Mouse (Mus musculus) cerebellum, adult 9-11 months (tissue): ENCODE measurements around the gene Slc29a2.

Experiments used
- DNase-seq: peaks from one replicate; pipeline ENCODE4 v3.0.0; 2022

The Slc29a2 gene

GRCm38 (mm10) chr19:5060365-5061330, 37.0 kb downstream of the Slc29a2 start:
- DNase-seq = no peak

- DNase-seq = no peak
Observed at GRCm38 (mm10) chr19:5062041-5062440, 38.4 kb downstream of the Slc29a2 start.

- no peak for DNase-seq
Observed at GRCm38 (mm10) chr19:5062446-5062845, 38.8 kb downstream of the Slc29a2 start.

GRCm38 (mm10) chr19:5065104-5065503, 41.4 kb downstream of the Slc29a2 start:
- DNase-seq = no peak

- DNase-seq = peak; percentile 28
Observed at GRCm38 (mm10) chr19:5067040-5067799, 43.6 kb downstream of the Slc29a2 start.

DNA sequence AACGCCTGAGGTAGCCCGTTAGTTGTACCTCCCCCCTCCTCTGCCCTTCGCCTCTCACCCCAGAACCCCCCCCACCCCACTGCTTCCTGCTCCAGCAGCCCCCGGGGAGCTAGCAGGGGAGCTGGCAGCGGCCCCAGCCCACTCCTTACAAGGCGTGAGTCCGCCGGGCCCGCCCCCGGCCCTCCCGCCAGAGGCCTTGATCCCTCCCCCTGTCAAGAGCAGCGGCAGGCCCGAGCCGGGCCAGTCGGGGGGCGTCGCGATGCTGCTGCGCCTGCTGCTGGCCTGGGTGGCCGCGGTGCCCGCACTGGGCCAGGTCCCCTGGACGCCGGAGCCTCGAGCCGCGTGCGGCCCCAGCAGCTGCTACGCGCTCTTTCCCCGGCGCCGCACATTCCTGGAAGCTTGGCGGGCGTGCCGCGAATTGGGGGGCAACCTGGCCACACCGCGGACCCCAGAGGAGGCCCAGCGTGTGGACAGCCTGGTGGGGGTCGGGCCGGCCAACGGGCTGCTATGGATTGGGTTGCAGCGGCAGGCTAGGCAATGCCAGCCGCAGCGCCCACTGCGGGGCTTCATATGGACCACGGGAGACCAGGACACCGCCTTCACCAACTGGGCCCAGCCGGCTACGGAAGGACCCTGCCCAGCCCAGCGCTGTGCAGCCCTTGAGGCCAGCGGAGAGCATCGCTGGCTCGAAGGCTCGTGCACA, 44.4 kb downstream of the Slc29a2 start, which contains the start of gene Cd248:
Gene Cd248 (plus strand): TSS at position 212 of the 703 bp plus-strand sequence.
- DNase-seq = peak; percentile 42

DNA sequence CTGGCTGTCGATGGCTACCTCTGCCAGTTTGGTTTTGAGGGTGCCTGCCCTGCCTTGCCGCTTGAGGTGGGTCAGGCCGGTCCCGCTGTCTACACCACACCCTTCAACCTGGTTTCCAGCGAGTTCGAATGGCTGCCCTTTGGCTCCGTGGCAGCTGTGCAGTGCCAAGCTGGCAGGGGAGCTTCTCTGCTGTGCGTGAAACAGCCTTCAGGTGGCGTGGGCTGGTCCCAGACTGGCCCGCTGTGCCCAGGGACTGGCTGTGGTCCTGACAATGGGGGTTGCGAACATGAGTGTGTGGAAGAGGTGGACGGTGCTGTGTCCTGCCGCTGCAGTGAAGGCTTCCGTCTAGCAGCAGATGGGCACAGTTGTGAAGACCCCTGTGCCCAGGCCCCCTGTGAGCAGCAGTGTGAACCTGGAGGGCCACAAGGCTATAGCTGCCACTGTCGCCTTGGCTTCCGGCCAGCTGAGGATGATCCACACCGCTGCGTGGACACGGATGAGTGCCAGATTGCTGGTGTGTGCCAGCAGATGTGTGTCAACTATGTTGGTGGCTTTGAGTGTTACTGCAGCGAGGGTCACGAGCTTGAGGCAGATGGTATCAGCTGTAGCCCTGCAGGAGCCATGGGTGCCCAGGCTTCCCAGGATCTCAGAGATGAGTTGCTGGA, 45.0 kb downstream of the Slc29a2 start:
- peak; percentile 52 for DNase-seq

DNA sequence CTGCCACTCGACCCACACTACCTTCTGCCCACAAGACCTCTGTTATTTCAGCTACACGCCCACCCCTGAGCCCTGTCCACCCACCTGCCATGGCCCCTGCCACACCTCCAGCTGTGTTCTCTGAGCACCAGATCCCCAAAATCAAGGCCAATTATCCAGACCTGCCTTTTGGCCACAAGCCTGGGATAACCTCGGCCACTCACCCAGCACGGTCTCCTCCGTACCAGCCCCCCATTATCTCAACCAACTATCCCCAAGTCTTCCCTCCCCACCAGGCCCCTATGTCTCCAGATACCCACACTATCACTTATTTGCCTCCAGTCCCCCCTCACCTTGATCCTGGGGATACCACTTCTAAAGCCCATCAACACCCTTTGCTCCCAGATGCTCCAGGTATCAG, 45.8 kb downstream of the Slc29a2 start:
- peak; percentile 36 for DNase-seq

DNA sequence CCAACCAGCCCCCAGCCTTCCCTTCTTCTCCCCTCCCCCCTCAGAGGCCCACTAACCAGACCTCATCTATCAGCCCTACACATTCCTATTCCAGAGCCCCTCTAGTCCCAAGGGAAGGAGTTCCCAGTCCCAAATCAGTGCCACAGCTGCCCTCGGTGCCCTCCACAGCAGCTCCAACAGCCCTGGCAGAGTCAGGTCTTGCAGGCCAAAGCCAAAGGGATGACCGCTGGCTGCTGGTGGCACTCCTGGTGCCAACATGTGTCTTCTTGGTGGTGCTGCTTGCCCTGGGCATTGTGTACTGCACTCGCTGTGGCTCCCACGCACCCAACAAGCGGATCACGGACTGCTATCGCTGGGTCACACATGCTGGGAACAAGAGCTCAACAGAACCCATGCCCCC, 46.3 kb downstream of the Slc29a2 start:
- DNase-seq = peak; percentile 34

GRCm38 (mm10) chr19:5071077-5071476, 47.4 kb downstream of the Slc29a2 start:
- peak; percentile 41 for DNase-seq

DNA sequence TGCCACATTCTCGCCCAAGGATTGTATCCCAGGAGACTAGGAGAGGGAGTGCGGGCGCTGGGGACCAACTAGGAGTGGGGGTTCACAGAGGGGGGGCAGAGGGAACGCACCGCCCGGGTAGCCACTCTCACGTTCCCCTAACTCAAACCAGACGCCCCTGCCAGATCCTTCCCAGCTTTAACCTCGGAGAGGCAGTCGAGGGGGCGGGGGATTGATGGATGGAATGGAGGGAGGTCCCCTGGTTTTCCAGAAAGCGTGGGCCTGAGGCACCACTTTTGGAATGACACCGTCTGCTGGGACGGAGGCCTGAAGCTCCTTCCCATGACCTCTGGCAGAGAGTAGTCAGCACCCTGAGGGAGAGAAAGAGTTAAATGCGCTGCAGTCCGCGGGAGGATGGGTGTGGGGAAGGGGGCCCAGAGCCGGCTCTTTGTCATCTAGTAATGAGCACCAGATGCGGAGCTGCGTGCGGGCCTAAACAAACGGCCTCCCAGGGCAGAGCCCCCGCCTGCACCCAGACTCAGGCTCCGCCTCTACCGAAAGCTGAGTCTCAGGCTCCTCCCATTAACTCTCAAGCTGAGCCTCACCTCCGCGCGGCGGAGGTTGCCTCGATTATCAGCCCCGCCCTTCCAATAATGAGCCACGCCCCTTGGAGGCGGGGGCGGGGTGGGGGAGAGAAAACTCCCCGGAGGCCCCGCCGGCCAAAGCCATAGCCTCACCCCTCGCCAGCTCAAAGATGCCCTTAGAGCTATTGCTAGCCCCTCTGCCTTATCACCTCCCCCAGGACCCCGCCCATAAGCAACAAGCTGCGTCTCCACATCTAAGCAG, 48.1 kb downstream of the Slc29a2 start:
- peak; percentile 71 for DNase-seq

- DNase-seq = peak; percentile 34
Observed at GRCm38 (mm10) chr19:5072389-5073019, 48.8 kb downstream of the Slc29a2 start.

- peak; percentile 47 for DNase-seq
Observed at GRCm38 (mm10) chr19:5073028-5073427, 49.4 kb downstream of the Slc29a2 start.

DNA sequence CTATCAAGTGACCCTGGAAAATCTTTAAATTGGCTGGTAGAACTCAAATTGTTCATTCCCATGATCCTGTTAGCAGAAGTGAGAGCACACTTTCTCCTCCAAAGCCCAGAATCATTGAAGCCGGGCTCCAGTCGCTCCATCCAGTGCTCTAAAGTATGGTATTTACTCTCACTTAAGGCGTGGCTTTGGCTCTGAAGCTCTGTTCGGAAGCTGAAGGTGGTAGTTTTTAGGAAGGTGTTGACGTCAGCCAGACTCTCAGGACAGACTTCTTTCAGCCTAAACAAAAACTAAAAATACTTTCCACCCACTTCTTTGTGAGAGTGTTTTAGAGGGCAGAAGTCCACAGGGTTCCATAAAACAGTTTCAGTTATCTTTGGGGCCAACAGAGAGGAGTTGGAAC, 49.9 kb downstream of the Slc29a2 start:
- DNase-seq = no peak

- no peak for DNase-seq
Observed at GRCm38 (mm10) chr19:5079279-5079678, 55.6 kb downstream of the Slc29a2 start.
